Mouse (Mus musculus) bone marrow, adult 2 months (tissue): ENCODE data around the gene Crebl2. TPM values are rescaled to one million over a fixed set of nuclear protein-coding genes. Genes with fewer than 3 reads are reported as not detected.

ENCODE experiments used
- H3K27ac ChIP-seq: fragments of 200-500 bp; 2 replicates; pipeline ENCODE4 v1.5.1; 2012; ENCODE audit warnings: low read depth, mild to moderate bottlenecking, control low read depth, inconsistent platforms, low read length; ENCODE audit not compliant: control insufficient read depth, poor library complexity, insufficient read depth
- H3K4me1 ChIP-seq: fragments of 200-500 bp; 2 replicates; pipeline ENCODE4 v1.6.1; 2011; ENCODE audit warnings: low read length; ENCODE audit not compliant: control insufficient read depth, insufficient read depth
- H3K4me3 ChIP-seq: fragments of 200-500 bp; replicated peaks from 2 replicates; pipeline ENCODE3; 2011; ENCODE audit warnings: mild to moderate bottlenecking, low read depth, low read length, control low read depth; ENCODE audit not compliant: control insufficient read depth
- CTCF ChIP-seq: fragments of 200-500 bp; IDR thresholded peaks from 2 replicates; pipeline ENCODE4 v1.5.1; 2011; ENCODE audit warnings: low read length, control low read depth; ENCODE audit not compliant: control insufficient read depth, insufficient read depth
- POLR2A ChIP-seq: fragments of 200-500 bp; IDR thresholded peaks from 2 replicates; pipeline ENCODE4 v1.6.1; 2011; ENCODE audit warnings: low read depth, mild to moderate bottlenecking, control low read depth, low read length, borderline replicate concordance; ENCODE audit not compliant: control insufficient read depth
- WGBS: fragments of 180-500 bp; shearing (Covaris S2); methylation state at CpG from one replicate; pipeline ENCODE4 v1.1.7; 2018; 5-methylcytosine and 5-hydroxymethylcytosine counted together
- polyA plus RNA-seq: library from polyadenylated mRNA; stranded (reverse); fragments of >200 nt; gene quantifications from 2 replicates; pipeline ENCODE4 v1.2.4, GENCODE M21; 2011; ENCODE audit warnings: low replicate concordance; ENCODE audit not compliant: missing spikeins, insufficient read depth, insufficient read length

The Crebl2 gene
- polyA plus RNA-seq, 1 experiment, result 8.3 TPM

GRCm38 (mm10) chr6:134898095-134898965 is 68.4 kb downstream of the Crebl2 start, which contains the start of gene Gpr19:
TSS of gene Gpr19 (minus strand) at chr6:134898578.
- Histone ChIP-seq H3K4me1 (peaks cover 4% of the 10 kb centered on the region; the same call in 1 of the 2 replicates), H3K27ac (peak within 1 kb of the TSS; percentile 99), H3K4me3 (peak within 1 kb of the TSS; percentile 91)
- TF ChIP-seq CTCF (peak; percentile 4; the same call in 1 of the 2 replicates), POLR2A (peak; percentile 93)
- WGBS, result under 1% methylated on average over 51 of the region's 51 CpGs

- no peak for TF ChIP-seq POLR2A
- no peak for TF ChIP-seq CTCF
- no peak overlapping the region for H3K4me3 ChIP-seq
- H3K4me1 ChIP-seq, result no peaks in the 10 kb centered on the region; the same call in 1 of the 2 replicates
- 66% methylated on average over 4 of the region's 4 CpGs for WGBS
- no peak overlapping the region for H3K27ac ChIP-seq
Observed at GRCm38 (mm10) chr6:134903368-134903767, 73.4 kb downstream of the Crebl2 start.

- WGBS, result 84% methylated on average over 10 of the region's 10 CpGs
- H3K4me3 ChIP-seq, result no peak overlapping the region
- H3K4me1 ChIP-seq, result no peaks in the 10 kb centered on the region; the same call in 1 of the 2 replicates
- TF ChIP-seq CTCF (no peak), POLR2A (no peak)
- H3K27ac ChIP-seq, result no peak overlapping the region
Observed at GRCm38 (mm10) chr6:134903891-134904884, 74.2 kb downstream of the Crebl2 start.

DNA sequence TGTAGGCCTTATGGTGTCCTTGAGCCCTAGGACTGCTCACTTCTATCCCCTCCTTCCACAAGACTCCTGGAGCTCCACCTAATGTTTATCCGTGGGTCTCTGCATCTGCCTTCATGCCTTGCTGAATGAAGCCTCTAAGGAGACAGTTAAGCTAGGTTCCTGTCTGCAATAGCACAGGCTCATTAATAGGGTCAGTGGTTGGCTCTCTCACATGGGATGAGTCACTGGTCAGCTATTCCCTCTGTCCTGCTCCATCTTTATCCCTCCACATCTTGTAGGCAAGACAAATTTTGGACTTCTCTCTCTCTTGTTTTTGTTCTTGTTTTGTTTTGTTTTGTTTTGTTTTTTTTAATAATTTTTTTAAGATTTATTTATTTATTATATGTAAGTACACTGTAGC is 75.9 kb downstream of the Crebl2 start:
- no peak for TF ChIP-seq CTCF
- no peak for TF ChIP-seq POLR2A
- H3K4me1 ChIP-seq, result no peaks in the 10 kb centered on the region; the same call in 1 of the 2 replicates
- no peak overlapping the region for H3K27ac ChIP-seq
- no peak overlapping the region for H3K4me3 ChIP-seq
- 79% methylated on average over 1 of the region's 1 CpGs for WGBS

Other genes with a start within 250 kb of the Crebl2 start
- not detected in 2 replicates for gene Mansc1, start 197.7 kb upstream of the Crebl2 start, polyA plus RNA-seq
- gene Borcs5, start 190.6 kb upstream of the Crebl2 start, polyA plus RNA-seq, result 8.0 and 10.4 TPM in 2 replicates
- 2.7 and 11.2 TPM in 2 replicates for gene Dusp16, start 37.5 kb upstream of the Crebl2 start, polyA plus RNA-seq
- 6.9 and 16.6 TPM in 2 replicates for gene Gpr19, start 68.4 kb downstream of the Crebl2 start, polyA plus RNA-seq
- 40.0 and 47.4 TPM in 2 replicates for gene Cdkn1b, start 90.2 kb downstream of the Crebl2 start, polyA plus RNA-seq
- 2.4 and 6.2 TPM in 2 replicates for gene Apold1, start 151.6 kb downstream of the Crebl2 start, polyA plus RNA-seq
- gene Ddx47, start 181.5 kb downstream of the Crebl2 start, polyA plus RNA-seq, result 51.5 and 56.9 TPM in 2 replicates
- gene Gprc5a, start 235.5 kb downstream of the Crebl2 start, polyA plus RNA-seq, result not detected in 2 replicates